ENCODE assay signal across 10 mouse cellular contexts in the genomic region with DNA sequence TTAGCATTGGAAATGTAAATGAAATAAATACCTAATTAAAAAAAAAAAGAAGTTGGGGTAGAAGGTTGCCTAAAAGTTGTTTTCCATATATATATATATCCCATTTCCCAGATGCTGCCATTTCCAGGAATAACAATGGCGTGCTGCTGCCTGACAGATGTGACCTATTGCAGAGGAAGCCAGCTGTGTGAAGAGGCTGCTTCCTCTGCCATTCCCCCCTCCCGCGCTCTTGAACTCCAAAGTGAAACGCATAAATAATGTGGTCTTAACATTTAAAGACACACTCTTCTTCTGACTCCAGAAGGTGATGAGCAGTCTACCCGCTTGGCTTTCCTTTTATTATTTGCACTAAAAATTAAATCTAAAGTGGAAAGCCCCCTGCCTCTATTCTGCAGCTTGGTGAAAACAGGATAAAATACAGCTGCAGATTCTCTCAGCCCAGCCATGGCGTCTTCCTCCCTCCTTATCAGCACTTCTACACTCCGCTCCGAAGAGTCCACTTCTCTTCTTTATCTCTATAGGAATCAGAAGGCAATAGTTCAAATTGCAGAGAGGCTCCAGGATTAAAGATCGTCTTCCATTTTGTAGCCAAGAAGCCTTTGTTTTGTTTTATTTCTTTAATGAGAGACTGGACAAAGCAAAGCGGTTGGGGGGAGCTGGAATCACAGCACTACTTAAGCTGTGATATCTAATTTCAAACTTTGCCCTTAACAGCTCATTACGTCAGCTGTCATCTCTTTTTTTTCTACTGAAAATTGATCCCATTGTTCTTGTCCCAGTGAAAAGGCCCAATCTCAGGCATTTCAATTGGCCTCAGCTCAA.
DNase-seq lines count a peak whose midpoint lies in the region; ATAC-seq lines count a peak whose summit lies in the region.
"Had no signal": no experiment of that assay in that cellular context is flagged by ENCODE, and none has a peak within 500 bp of the region (broad histone marks: within the 10 kb centered on the region; RNA-seq: fewer than 3 reads in every experiment).

No protein-coding gene starts in this region.

- H3K36me3 ChIP-seq in kidney, embryonic 16.5 days (ENCODE audit: insufficient read depth, low read length), result no peaks in the 10 kb centered on the region
- no peaks in the 10 kb centered on the region for H3K36me3 ChIP-seq in heart, embryonic 15.5 days
- no peaks in the 10 kb centered on the region for H3K36me3 ChIP-seq in midbrain, embryonic 14.5 days (ENCODE audit: control insufficient read depth, insufficient read depth, low read length)

- no peaks in the 10 kb centered on the region for H3K27me3 ChIP-seq in kidney, embryonic 16.5 days (ENCODE audit: insufficient read depth, low read length)
- no peaks in the 10 kb centered on the region for H3K27me3 ChIP-seq in heart, embryonic 15.5 days
- no peaks in the 10 kb centered on the region for H3K27me3 ChIP-seq in midbrain, embryonic 14.5 days (ENCODE audit: control insufficient read depth, insufficient read depth, low read length)

- peak overlapping the region; percentile 37 for H3K4me2 ChIP-seq in kidney, embryonic 16.5 days (replicated peaks; ENCODE audit: low read depth, low read length)
- H3K4me2 ChIP-seq in heart, embryonic 15.5 days, result peak overlapping the region; percentile 40
- H3K4me2 ChIP-seq in midbrain, embryonic 14.5 days (ENCODE audit: low read length), result peak overlapping the region; percentile 16; the same call in 1 of the 2 replicates

- H3K9me3 ChIP-seq in kidney, embryonic 16.5 days (ENCODE audit: low read length), result no peaks in the 10 kb centered on the region
- no peaks in the 10 kb centered on the region for H3K9me3 ChIP-seq in heart, embryonic 15.5 days (replicated peaks)
- H3K9me3 ChIP-seq in midbrain, embryonic 14.5 days (ENCODE audit: control insufficient read depth, low read length), result no peaks in the 10 kb centered on the region

- 0 out of 2 replicates have a peak overlapping the region, but pooled peaks have one; percentile 39 for H3K9ac ChIP-seq in kidney, embryonic 16.5 days (replicated peaks; ENCODE audit: low read length)
- H3K9ac ChIP-seq in heart, embryonic 15.5 days, result no peak overlapping the region
- no peak overlapping the region; the same call in 1 of the 2 replicates for H3K9ac ChIP-seq in midbrain, embryonic 14.5 days (replicated peaks; ENCODE audit: low read length)

- peak; percentile 78 for ATAC-seq in kidney, embryonic 16.5 days (ENCODE audit: low FRiP score, low TSS enrichment)
- 0 out of 2 replicates have a peak, but pooled peaks have one; percentile 28 for ATAC-seq in heart, embryonic 15.5 days (replicated peaks; ENCODE audit: insufficient number of reproducible peaks, insufficient read depth, low FRiP score, low read depth)
- no peak for ATAC-seq in midbrain, embryonic 14.5 days (ENCODE audit: low FRiP score, low TSS enrichment)

- no peak for DNase-seq in kidney, adult 18-20 months
- peak; percentile 48 for DNase-seq in embryo, embryonic 11 days
- DNase-seq in midbrain, embryonic 14.5 days, result peak; percentile 46
- no peak for DNase-seq in spleen, postnatal 14 days (ENCODE audit: low spot score in 2 of 2)
- DNase-seq in cerebellum, postnatal 14 days, result no peak
- DNase-seq in layer of hippocampus, adult 9-11 months, result no peak
- DNase-seq: thymus, adult 18-20 months had no signal

- H3K4me3 ChIP-seq in kidney, embryonic 16.5 days (ENCODE audit: low read length), result peak overlapping the region; percentile 13; the same call in 1 of the 2 replicates
- peak overlapping the region; percentile 2; the same call in 1 of the 2 replicates for H3K4me3 ChIP-seq in heart, embryonic 15.5 days
- no peak overlapping the region for H3K4me3 ChIP-seq in midbrain, embryonic 14.5 days (replicated peaks; ENCODE audit: low read depth, low read length)
- H3K4me3 ChIP-seq: left cerebral cortex, adult 2 months had no signal

- WGBS in kidney, embryonic 16.5 days, result 11% methylated on average over 11 of the region's 11 CpGs
- 14% methylated on average over 11 of the region's 11 CpGs for WGBS in heart, embryonic 15.5 days
- 17% methylated on average over 11 of the region's 11 CpGs for WGBS in midbrain, embryonic 14.5 days

- peaks cover 17% of the 10 kb centered on the region for H3K4me1 ChIP-seq in kidney, embryonic 16.5 days (ENCODE audit: insufficient read depth, low read length)
- peaks cover 17% of the 10 kb centered on the region for H3K4me1 ChIP-seq in heart, embryonic 15.5 days (replicated peaks)
- H3K4me1 ChIP-seq in midbrain, embryonic 14.5 days (ENCODE audit: control insufficient read depth, insufficient read depth, low read length), result peaks cover 16% of the 10 kb centered on the region

- H3K27ac ChIP-seq in kidney, embryonic 16.5 days (ENCODE audit: low read length), result peak overlapping the region; percentile 32; the same call in 1 of the 2 replicates
- 0 out of 2 replicates have a peak overlapping the region, but pooled peaks have one; percentile 8 for H3K27ac ChIP-seq in heart, embryonic 15.5 days
- H3K27ac ChIP-seq in midbrain, embryonic 14.5 days (replicated peaks; ENCODE audit: low read depth, low read length), result peak overlapping the region; percentile 62; the same call in 1 of the 2 replicates
- H3K27ac ChIP-seq: left cerebral cortex, adult 2 months had no signal

Comparison
In these comparisons a context has a peak if more than half of its experiments do, and no peak if none do; other contexts are left out.
1. H3K27ac ChIP-seq: peak in every context shown above with its lines; median percentile 62 in midbrain, embryonic 14.5 days; 32 in kidney, embryonic 16.5 days; 8 in heart, embryonic 15.5 days.
2. DNase-seq: peak in embryo, embryonic 11 days (single experiment) and midbrain, embryonic 14.5 days (single experiment); none in kidney, adult 18-20 months (single experiment), spleen, postnatal 14 days (0 of 2), cerebellum, postnatal 14 days (0 of 2) and layer of hippocampus, adult 9-11 months (single experiment).
3. Peak in every context shown above with its lines, with median percentiles within 50 percentile points of each other: H3K4me2 ChIP-seq.